Mouse (Mus musculus): Measurements from ENCODE around the gene Nudt14. TPM values are rescaled to one million over a fixed set of nuclear protein-coding genes. Genes with fewer than 3 reads are reported as not detected.

Gene Nudt14
- polyA plus RNA-seq, 1 experiment = 34.9 TPM

GRCm38 (mm10) chr12:112928401-112929241 is 13.3 kb downstream of the Nudt14 start:
- DNase-seq (ENCODE audit: low read depth) = peak; percentile 59
- TF ChIP-seq CTCF (IDR thresholded peaks at IDR 0.05; ENCODE audit: borderline replicate concordance, extremely low read depth, insufficient read depth, insufficient read length) (no peak), POLR2A (IDR thresholded peaks at IDR 0.05; ENCODE audit: borderline replicate concordance, extremely low read depth, insufficient read depth, insufficient read length, poor library complexity, severe bottlenecking) (no peak)

DNA sequence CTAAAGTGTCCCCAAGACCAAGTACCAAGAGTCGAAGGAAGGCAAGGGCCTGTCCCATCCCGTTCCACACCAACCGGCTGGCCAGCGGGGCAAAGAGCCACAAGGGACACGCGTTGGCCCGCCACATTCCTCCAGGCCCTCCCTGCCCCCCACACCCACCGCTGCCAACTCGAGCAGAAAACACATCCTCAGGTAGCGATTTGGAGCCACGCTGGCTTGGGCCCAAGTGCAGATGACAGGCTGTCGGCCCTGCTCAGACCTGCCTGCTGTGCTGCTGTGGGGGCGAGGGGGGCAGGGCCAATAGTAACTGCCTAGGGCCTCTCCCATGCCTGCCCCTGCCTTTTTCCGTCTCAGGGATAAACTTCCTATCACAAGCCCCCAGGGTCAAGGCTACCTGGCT is 14.7 kb downstream of the Nudt14 start:
- DNase-seq (ENCODE audit: low read depth) = no peak
- TF ChIP-seq CTCF (IDR thresholded peaks at IDR 0.05; ENCODE audit: borderline replicate concordance, extremely low read depth, insufficient read depth, insufficient read length) (no peak), POLR2A (IDR thresholded peaks at IDR 0.05; ENCODE audit: borderline replicate concordance, extremely low read depth, insufficient read depth, insufficient read length, poor library complexity, severe bottlenecking) (no peak)

DNA sequence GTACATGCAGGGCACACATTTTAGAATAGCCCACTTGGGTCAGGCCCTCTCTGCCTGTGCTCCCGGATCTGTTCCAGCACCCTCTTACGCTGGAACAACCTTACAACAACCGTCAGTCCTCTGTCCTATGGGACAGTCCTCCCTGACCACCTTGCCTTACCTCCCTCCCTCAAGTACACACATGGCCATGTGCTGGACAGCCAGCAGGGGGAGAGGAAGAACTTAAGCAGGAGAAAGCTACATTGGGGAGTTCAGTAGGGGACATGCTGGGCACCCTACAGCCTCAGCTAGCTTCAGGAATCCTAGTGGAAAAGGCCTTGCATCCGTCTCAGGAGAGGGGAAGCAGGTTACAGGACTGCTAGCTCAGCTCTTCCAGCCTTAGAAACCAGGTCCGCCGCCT is 16.0 kb downstream of the Nudt14 start:
- TF ChIP-seq POLR2A (IDR thresholded peaks at IDR 0.05; ENCODE audit: borderline replicate concordance, extremely low read depth, insufficient read depth, insufficient read length, poor library complexity, severe bottlenecking) = no peak
- TF ChIP-seq CTCF (IDR thresholded peaks at IDR 0.05; ENCODE audit: borderline replicate concordance, extremely low read depth, insufficient read depth, insufficient read length) = 0 out of 2 replicates have a peak, but pooled peaks have one; percentile 12
- DNase-seq (ENCODE audit: low read depth) = no peak

DNA sequence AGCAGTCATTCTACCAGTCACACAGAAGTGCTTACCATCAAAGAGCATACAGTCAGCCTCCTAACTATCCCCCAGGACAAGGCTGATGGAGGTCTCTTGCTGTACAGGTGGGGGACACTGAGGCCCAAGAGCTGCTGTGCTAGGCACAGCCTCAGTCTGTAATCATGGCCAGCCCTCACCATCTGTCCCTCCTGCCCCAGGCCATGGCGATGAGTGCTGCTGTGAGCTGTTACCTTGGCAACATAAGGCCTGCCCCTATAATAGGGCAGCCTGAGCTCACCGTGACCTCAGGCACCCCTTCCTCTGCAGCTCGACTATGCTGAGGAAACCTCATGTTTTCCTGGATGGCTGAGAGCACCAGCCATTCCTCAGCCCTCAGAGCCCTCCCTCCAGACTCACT is 19.4 kb downstream of the Nudt14 start:
- TF ChIP-seq POLR2A (IDR thresholded peaks at IDR 0.05; ENCODE audit: borderline replicate concordance, extremely low read depth, insufficient read depth, insufficient read length, poor library complexity, severe bottlenecking) = no peak
- TF ChIP-seq CTCF (IDR thresholded peaks at IDR 0.05; ENCODE audit: borderline replicate concordance, extremely low read depth, insufficient read depth, insufficient read length) = no peak
- peak; percentile 41 for DNase-seq (ENCODE audit: low read depth)

GRCm38 (mm10) chr12:112921518-112921917 is 20.4 kb downstream of the Nudt14 start:
- TF ChIP-seq CTCF (IDR thresholded peaks at IDR 0.05; ENCODE audit: borderline replicate concordance, extremely low read depth, insufficient read depth, insufficient read length) = no peak
- TF ChIP-seq POLR2A (IDR thresholded peaks at IDR 0.05; ENCODE audit: borderline replicate concordance, extremely low read depth, insufficient read depth, insufficient read length, poor library complexity, severe bottlenecking) = no peak
- no peak for DNase-seq (ENCODE audit: low read depth)

DNA sequence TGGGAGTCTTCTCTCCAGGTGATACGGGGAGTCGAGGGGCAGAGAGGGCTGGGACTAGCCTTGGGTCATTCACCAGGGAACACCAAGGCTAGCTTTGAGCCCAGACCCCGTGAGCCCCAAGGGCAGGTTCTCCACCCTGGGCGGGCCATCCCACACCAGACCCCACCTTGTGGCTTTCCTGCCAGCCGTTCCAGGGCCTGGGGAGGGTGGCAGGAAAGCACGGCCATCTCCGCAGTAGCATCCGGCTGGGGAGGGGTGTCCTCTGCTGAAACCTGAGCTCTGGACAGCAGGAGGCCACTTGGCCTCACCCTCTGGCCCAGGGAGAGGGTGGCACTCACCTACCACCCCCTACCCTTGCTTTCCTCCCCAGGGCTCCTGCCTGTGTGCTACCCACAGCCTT is 24.0 kb downstream of the Nudt14 start:
- TF ChIP-seq CTCF (IDR thresholded peaks at IDR 0.05; ENCODE audit: borderline replicate concordance, extremely low read depth, insufficient read depth, insufficient read length) = no peak
- TF ChIP-seq POLR2A (IDR thresholded peaks at IDR 0.05; ENCODE audit: borderline replicate concordance, extremely low read depth, insufficient read depth, insufficient read length, poor library complexity, severe bottlenecking) = no peak
- DNase-seq (ENCODE audit: low read depth) = no peak

DNA sequence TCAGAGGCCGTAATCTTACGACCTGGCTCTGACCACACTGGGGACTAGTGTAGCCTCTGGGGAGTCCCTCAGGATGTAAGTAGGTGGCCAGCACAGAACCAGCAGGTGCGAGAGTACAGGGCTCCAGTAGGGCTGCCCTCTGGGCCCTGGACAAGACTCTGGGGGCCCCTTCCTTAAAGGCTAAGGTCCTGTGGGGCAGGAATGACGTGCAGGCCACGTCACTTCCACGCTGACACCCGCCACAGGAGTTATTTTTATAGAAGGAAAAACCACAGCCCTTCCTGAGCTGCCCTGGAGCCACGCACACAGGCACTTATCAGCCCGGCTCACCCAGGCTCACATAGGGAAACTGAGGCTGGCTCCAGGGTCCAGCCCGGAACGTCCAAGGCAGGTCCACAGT is 24.4 kb downstream of the Nudt14 start:
- no peak for TF ChIP-seq POLR2A (IDR thresholded peaks at IDR 0.05; ENCODE audit: borderline replicate concordance, extremely low read depth, insufficient read depth, insufficient read length, poor library complexity, severe bottlenecking)
- no peak for TF ChIP-seq CTCF (IDR thresholded peaks at IDR 0.05; ENCODE audit: borderline replicate concordance, extremely low read depth, insufficient read depth, insufficient read length)
- DNase-seq (ENCODE audit: low read depth) = no peak

DNA sequence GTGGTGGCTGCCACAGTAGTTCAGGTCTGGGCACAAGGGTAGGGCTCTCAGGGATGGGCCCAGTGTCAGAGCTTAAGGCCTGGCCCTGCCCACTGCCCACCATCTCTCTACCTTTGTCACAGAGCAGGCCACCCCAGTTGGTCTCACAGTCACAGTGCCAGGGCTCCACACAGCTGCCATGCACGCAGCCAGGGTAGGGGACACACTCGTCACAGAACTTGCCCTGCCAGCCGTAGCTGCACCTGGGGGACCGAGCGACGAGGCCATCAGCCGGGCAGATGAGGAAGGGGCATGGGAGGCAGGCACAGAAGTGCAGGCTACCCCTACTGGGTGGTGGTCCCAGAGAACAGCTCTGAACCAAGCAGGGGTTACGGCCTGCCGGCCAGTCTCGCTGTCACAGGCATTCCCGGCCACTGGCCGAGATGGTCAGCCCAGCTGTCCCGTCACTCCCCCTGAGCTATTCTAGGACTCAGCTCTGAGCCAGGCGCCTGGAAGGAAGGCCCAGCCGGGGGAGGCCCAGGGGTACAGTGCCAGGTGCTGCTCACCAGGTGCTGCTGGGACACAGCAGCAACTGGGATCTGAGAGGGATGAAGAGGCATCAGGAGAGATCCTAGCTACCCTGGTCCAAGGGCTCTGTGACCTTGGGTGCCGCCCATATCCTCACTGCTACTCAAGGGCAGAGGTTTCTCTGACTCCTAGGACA is 25.1 kb downstream of the Nudt14 start:
- DNase-seq (ENCODE audit: low read depth) = no peak

DNA sequence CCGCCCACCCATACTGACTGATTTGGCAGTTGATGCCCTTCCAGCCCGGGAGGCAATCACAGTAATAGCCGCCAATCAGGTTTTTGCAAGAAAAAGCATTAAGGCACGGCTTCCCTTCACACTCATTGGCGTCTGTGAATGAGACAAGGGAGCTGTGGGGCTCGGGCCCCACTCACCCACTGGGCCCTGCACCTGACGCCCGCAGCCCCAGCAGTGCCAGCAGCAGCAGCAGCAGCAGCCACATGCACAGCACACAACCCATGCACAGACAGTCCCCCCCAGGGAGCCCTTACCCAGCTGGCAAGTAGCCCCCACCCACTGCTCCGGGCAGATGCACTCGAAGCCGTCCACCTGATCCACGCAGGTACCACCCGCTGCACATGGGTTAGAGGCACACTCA is 26.3 kb downstream of the Nudt14 start:
- no peak for TF ChIP-seq CTCF (IDR thresholded peaks at IDR 0.05; ENCODE audit: borderline replicate concordance, extremely low read depth, insufficient read depth, insufficient read length)
- TF ChIP-seq POLR2A (IDR thresholded peaks at IDR 0.05; ENCODE audit: borderline replicate concordance, extremely low read depth, insufficient read depth, insufficient read length, poor library complexity, severe bottlenecking) = no peak
- peak; percentile 20 for DNase-seq (ENCODE audit: low read depth)

More for the DNA sequence above, 25.1 kb downstream of the Nudt14 start:
- TF ChIP-seq CTCF (IDR thresholded peaks at IDR 0.05; ENCODE audit: borderline replicate concordance, extremely low read depth, insufficient read depth, insufficient read length) (no peak), POLR2A (IDR thresholded peaks at IDR 0.05; ENCODE audit: borderline replicate concordance, extremely low read depth, insufficient read depth, insufficient read length, poor library complexity, severe bottlenecking) (no peak)

- TF ChIP-seq POLR2A (IDR thresholded peaks at IDR 0.05; ENCODE audit: borderline replicate concordance, extremely low read depth, insufficient read depth, insufficient read length, poor library complexity, severe bottlenecking) (no peak), CTCF (IDR thresholded peaks at IDR 0.05; ENCODE audit: borderline replicate concordance, extremely low read depth, insufficient read depth, insufficient read length) (no peak)
- DNase-seq (ENCODE audit: low read depth) = no peak
Measured at GRCm38 (mm10) chr12:112914527-112914926, 27.4 kb downstream of the Nudt14 start.

DNA sequence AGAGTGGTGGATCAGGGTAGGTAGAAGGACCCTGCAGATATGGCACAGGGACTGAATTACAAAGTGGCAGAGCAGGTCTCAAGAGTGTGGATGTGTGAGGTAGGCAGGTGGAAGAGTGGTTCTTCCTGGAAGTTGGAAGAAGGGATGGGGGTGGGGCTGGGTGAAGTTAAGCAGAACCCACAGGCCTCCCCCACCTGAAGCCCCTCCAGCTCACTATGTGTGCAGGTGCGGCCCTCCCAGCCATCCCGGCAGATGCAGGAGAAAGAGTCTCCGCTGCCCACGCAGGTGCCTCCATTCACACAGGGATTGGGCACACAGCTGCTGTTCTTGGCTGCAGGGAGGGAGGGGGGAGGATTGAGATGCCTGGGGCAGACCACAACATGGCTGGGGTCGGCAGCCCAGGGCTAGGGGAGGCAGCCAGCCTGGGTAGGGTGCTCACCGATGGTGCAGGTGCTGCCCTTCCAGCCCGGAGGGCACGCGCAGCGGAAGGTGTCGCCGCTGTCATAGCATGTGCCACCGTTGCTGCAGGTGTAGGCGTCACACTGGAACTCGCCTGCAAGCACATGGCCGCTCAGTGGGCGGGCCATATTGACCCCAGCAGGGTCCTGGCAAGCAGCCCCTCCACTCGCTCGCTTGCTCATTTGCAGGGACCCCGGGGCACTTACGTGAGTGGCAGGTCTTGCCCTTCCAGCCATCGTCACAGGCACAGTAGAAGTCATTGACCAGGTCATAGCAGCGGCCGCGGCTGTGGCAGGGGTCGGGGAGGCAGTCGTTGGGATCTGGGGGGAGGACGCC is 28.8 kb downstream of the Nudt14 start:
- DNase-seq (ENCODE audit: low read depth) = no peak
- no peak for TF ChIP-seq POLR2A (IDR thresholded peaks at IDR 0.05; ENCODE audit: borderline replicate concordance, extremely low read depth, insufficient read depth, insufficient read length, poor library complexity, severe bottlenecking)

All from brain, embryonic 14.5 days (tissue).